Mouse (Mus musculus) myocyte (in vitro differentiated cells): Measurements from ENCODE around the gene Kif17. TPM values are rescaled to one million over a fixed set of nuclear protein-coding genes. Genes with fewer than 3 reads are reported as not detected.

Experiments used
- H3K27me3 ChIP-seq: one replicate; pipeline ENCODE4 v1.6.1; 2011; ENCODE audit not compliant: control insufficient read depth, insufficient read depth, insufficient read length
- H3K36me3 ChIP-seq: one replicate; pipeline ENCODE4 v1.6.1; 2011; ENCODE audit not compliant: control insufficient read depth, insufficient read depth
- H3K4me2 ChIP-seq: one replicate; pipeline ENCODE4 v1.6.1; 2011; ENCODE audit warnings: low read depth, control low read depth
- H3K4me3 ChIP-seq: one replicate; pipeline ENCODE4 v1.5.1; 2011; ENCODE audit warnings: mild to moderate bottlenecking, control low read depth, moderate library complexity
- H3K79me2 ChIP-seq: one replicate; pipeline ENCODE4 v1.6.1; 2011; ENCODE audit not compliant: control insufficient read depth, insufficient read depth
- H3ac ChIP-seq: one replicate; pipeline ENCODE4 v1.6.1; 2011; ENCODE audit not compliant: control insufficient read depth, insufficient read length
- CEBPB ChIP-seq: IDR thresholded peaks from 2 replicates; pipeline ENCODE4 v1.6.1; 2011; ENCODE audit warnings: mild to moderate bottlenecking, moderate library complexity; ENCODE audit not compliant: poor library complexity, insufficient read depth, severe bottlenecking
- E2F4 ChIP-seq: IDR thresholded peaks from one replicate; pipeline ENCODE4 v1.6.1; 2011; ENCODE audit warnings: mild to moderate bottlenecking, control low read depth, moderate library complexity; ENCODE audit not compliant: insufficient read depth
- MAX ChIP-seq: IDR thresholded peaks from one replicate; pipeline ENCODE4 v1.6.1; 2011; ENCODE audit warnings: low read depth, mild to moderate bottlenecking, control low read depth
- MYOD1 ChIP-seq, 3 experiments: IDR thresholded peaks; one replicate each; pipeline ENCODE4 v1.6.1; 2011; ENCODE audit warnings: control low read depth in 2 of 3, low read depth in 2 of 3, mild to moderate bottlenecking in 2 of 3, moderate library complexity in 1 of 3; ENCODE audit not compliant: insufficient read length in 2 of 3, control insufficient read depth in 1 of 3
- MYOG ChIP-seq, 3 experiments: IDR thresholded peaks; one replicate each; pipeline ENCODE4 v1.6.1; 2011; ENCODE audit warnings: control low read depth in 2 of 3, low read depth in 2 of 3, mild to moderate bottlenecking in 2 of 3; ENCODE audit not compliant: insufficient read length in 2 of 3, control insufficient read depth in 1 of 3, insufficient read depth in 1 of 3
- POLR2A ChIP-seq: IDR thresholded peaks from one replicate; pipeline ENCODE4 v1.6.1; 2011; ENCODE audit warnings: low read depth, mild to moderate bottlenecking, control low read depth, moderate library complexity; ENCODE audit not compliant: insufficient read length
- POLR2AphosphoS2 ChIP-seq: IDR thresholded peaks from one replicate; pipeline ENCODE4 v1.6.1; 2011; ENCODE audit warnings: low read depth, control low read depth; ENCODE audit not compliant: insufficient read length
- REST ChIP-seq: IDR thresholded peaks from one replicate; pipeline ENCODE4 v1.6.1; 2011; ENCODE audit warnings: mild to moderate bottlenecking, control low read depth, moderate library complexity; ENCODE audit not compliant: insufficient read depth, insufficient read length
- SRF ChIP-seq: IDR thresholded peaks from one replicate; pipeline ENCODE4 v1.6.1; 2011; ENCODE audit warnings: low read depth; ENCODE audit not compliant: control insufficient read depth, insufficient read length
- TCF12 ChIP-seq: IDR thresholded peaks from one replicate; pipeline ENCODE4 v1.6.1; 2011; ENCODE audit warnings: mild to moderate bottlenecking, control low read depth; ENCODE audit not compliant: poor library complexity, insufficient read depth, severe bottlenecking
- TCF3 ChIP-seq: IDR thresholded peaks from one replicate; pipeline ENCODE4 v1.6.1; 2011; ENCODE audit warnings: low read depth, control low read depth; ENCODE audit not compliant: insufficient read length
- USF1 ChIP-seq: IDR thresholded peaks from one replicate; pipeline ENCODE4 v1.6.1; 2011; ENCODE audit warnings: low read depth, mild to moderate bottlenecking, control low read depth, moderate library complexity
- polyA plus RNA-seq: library from polyadenylated mRNA; unstranded; fragments of >200 nt; fragmentation: generic; extraction: Trizol; gene quantifications from one replicate; pipeline ENCODE4 v1.2.1, GENCODE M21; 2012; ENCODE audit warnings: missing spikeins

Gene Kif17
- polyA plus RNA-seq = 0.20 TPM

DNA sequence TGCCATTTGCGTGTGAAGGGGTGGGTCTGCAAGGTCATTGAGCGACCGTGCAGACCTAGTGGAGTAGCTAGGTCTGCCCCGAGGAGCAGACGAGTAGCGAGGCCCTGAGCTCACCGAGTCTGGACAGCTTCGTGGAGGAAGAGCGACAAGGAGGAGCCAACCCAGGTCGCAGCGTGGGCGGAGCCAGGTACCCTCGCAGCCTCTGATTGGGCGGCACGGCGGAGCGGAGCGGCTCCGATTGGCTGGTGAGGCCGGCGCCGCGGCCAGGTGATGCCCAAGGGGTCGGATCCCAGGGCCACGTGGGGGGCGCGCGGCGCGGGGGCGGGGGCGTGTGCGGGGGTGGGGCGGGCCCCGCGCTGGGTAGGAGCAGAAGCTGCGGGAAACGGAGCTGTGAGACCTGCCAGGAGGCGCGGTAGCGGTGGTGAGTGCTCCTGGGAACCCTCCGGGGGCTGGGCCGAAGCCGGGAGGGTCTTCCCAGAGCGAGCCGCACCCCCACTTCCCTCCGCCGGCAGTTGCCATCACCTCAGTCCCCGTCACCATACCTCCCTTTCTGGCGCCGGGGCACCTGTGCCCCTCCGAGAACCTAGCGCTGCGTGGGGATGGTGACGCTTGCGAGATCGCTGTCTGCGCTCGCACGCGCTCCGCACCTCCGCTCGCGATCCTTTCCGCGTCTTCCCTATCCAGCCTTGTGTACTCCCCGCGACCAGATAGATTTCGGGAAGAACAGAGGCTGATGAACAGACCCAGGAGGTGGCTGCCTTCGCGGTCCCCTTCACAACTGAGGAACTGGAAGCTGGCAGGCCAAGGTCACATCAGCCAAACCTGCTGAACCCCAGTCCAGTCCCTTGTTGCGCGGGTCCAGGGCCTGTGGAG lies at the start of gene Kif17, which contains the start of gene Sh2d5:
TSS of gene Kif17 (plus strand) at position 348 of the 873 bp plus-strand sequence.
TSS of gene Sh2d5 (plus strand) at position 316 of the 873 bp plus-strand sequence.
- Histone ChIP-seq H3K4me3 (no peak within 1 kb of the TSS), H3K27me3 (no peaks in the 10 kb centered on the region), H3K36me3 (no peaks in the 10 kb centered on the region), H3K79me2 (no peaks in the 10 kb centered on the region), H3K4me2 (no peak within 1 kb of the TSS), H3ac (no peak within 1 kb of the TSS)
- TF ChIP-seq MYOG (IDR thresholded peaks at IDR 0.05; ENCODE audit: control insufficient read depth in 1 of 3, insufficient read depth in 1 of 3, insufficient read length in 2 of 3, low read depth in 2 of 3) (no peak), MAX (no peak), CEBPB (no peak)

DNA sequence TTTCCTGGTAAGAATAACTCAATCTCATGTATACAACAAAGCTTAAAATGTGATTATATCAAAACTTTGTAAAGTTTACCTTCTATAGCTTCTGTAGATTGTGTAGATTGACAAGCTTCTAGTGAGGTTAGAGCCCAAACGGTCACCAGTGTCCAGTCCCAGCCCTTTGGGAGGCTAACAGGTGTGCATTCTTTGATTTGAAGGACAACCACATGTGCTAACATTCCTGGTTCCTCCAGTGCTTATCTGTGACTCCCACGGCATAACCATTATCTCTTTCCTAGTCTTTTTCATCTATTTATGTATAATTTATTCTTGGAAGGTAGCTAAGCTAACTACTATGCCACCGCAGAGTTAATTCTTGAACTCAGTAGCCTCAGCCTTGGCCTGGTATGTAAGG lies 49.5 kb upstream of the Kif17 start:
- TF ChIP-seq TCF12 (peak; percentile 85), MAX (no peak), USF1 (no peak), POLR2A (no peak), POLR2AphosphoS2 (no peak), CEBPB (no peak), E2F4 (no peak), REST (no peak), MYOD1 (IDR thresholded peaks at IDR 0.05; ENCODE audit: control insufficient read depth in 1 of 3, insufficient read length in 2 of 3, low read depth in 2 of 3) (peak; percentile 89 to 95 (median 90)), SRF (no peak), TCF3 (peak; percentile 30), MYOG (IDR thresholded peaks at IDR 0.05; ENCODE audit: control insufficient read depth in 1 of 3, insufficient read depth in 1 of 3, insufficient read length in 2 of 3, low read depth in 2 of 3) (peak in 2 of 3 experiments; percentile 65 to 71)
- Histone ChIP-seq H3K4me3 (no peak overlapping the region), H3K27me3 (no peaks in the 10 kb centered on the region), H3K4me2 (peak overlapping the region; percentile 2), H3K79me2 (no peaks in the 10 kb centered on the region), H3K36me3 (peaks cover 35% of the 10 kb centered on the region), H3ac (no peak overlapping the region)

DNA sequence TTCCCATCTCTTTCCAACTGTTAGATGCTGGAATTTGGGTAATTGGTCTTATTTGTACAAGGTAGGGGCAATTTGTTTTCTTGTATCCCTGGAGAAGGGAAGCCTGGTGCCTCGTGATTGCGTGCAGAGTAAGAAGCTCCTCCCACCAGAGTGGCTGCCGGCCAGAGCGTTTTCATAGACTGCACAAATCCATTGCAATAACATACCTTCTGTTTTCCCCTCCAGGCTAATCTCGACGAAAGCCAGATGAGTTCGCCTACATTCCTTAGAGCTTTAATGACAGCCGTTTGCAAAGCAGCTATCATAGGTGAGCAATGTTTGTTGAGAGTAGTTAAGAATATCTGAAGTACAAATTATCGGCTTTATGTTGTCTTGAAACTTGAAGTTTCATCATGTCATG lies 48.5 kb upstream of the Kif17 start:
- H3K4me3 ChIP-seq = no peak overlapping the region
- no peak overlapping the region for H3ac ChIP-seq
- H3K4me2 ChIP-seq = no peak overlapping the region
- no peaks in the 10 kb centered on the region for H3K79me2 ChIP-seq
- TF ChIP-seq REST (no peak), MYOD1 (IDR thresholded peaks at IDR 0.05; ENCODE audit: control insufficient read depth in 1 of 3, insufficient read length in 2 of 3, low read depth in 2 of 3) (no peak), POLR2AphosphoS2 (no peak), TCF3 (no peak), MYOG (IDR thresholded peaks at IDR 0.05; ENCODE audit: control insufficient read depth in 1 of 3, insufficient read depth in 1 of 3, insufficient read length in 2 of 3, low read depth in 2 of 3) (no peak), USF1 (no peak), SRF (no peak), CEBPB (no peak), POLR2A (no peak), MAX (no peak), E2F4 (no peak), TCF12 (no peak)
- H3K27me3 ChIP-seq = no peaks in the 10 kb centered on the region
- peaks cover 35% of the 10 kb centered on the region for H3K36me3 ChIP-seq

DNA sequence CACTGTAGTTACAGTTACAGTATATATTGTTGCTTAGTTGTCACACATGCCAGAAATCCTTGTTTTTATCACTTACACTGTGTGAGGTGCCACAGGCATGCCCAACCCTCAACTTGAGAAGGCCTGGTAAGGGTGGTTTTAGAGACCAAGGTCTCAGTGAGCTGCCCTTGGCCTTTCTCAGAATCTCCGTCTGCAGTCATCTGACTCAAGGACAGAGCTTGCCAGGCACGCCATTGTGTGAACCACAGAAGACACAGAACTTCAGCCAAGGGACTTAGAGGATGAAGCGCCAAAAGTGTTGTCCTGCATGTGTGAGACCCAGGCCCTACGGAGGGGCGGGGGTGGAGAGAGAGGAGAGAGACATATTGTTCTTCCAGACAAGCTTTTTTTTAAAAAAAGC lies 40.1 kb upstream of the Kif17 start:
- no peaks in the 10 kb centered on the region for H3K27me3 ChIP-seq
- no peaks in the 10 kb centered on the region for H3K79me2 ChIP-seq
- TF ChIP-seq E2F4 (no peak), CEBPB (no peak), SRF (no peak), POLR2A (no peak), MAX (no peak), TCF3 (no peak), MYOD1 (IDR thresholded peaks at IDR 0.05; ENCODE audit: control insufficient read depth in 1 of 3, insufficient read length in 2 of 3, low read depth in 2 of 3) (no peak), MYOG (IDR thresholded peaks at IDR 0.05; ENCODE audit: control insufficient read depth in 1 of 3, insufficient read depth in 1 of 3, insufficient read length in 2 of 3, low read depth in 2 of 3) (no peak), USF1 (no peak)
- H3K4me2 ChIP-seq = no peak overlapping the region
- no peak overlapping the region for H3K4me3 ChIP-seq
- no peak overlapping the region for H3ac ChIP-seq
- H3K36me3 ChIP-seq = peaks cover 10% of the 10 kb centered on the region

DNA sequence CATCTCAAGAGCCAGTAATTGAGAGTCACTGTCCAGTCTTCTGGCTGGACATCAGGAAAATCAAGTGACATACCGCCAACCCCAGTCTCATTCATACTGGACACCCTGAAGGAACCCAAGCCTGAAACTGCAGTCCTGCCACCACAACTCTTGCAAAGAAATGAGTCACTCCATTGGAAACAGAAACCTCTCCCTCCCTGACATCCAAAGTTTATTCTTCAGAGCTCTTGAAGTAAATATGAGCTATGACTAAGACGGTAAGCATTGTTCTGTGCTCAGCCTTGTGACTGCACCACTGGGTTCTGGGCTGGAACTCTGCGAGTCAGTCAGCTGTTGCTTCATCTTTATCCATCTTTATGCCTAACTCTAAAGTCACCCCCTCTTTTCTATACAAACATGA lies 36.4 kb upstream of the Kif17 start:
- Histone ChIP-seq H3K4me3 (no peak overlapping the region), H3ac (no peak overlapping the region), H3K27me3 (no peaks in the 10 kb centered on the region), H3K36me3 (no peaks in the 10 kb centered on the region), H3K79me2 (peaks cover 15% of the 10 kb centered on the region), H3K4me2 (peak overlapping the region; percentile 57)
- TF ChIP-seq POLR2A (no peak), POLR2AphosphoS2 (peak; percentile 29), CEBPB (0 out of 2 replicates have a peak, but pooled peaks have one; percentile 21), MYOG (IDR thresholded peaks at IDR 0.05; ENCODE audit: control insufficient read depth in 1 of 3, insufficient read depth in 1 of 3, insufficient read length in 2 of 3, low read depth in 2 of 3) (peak in 1 of 3 experiments; percentile 27)
